Mouse (Mus musculus): Measurements from ENCODE around the gene Mroh2a.
A peak's percentile ranks its signal among the peaks of the same experiment; 100 is the strongest.

Mroh2a gene

GRCm38 (mm10) chr1:88226670-88227379 is at the start of gene Mroh2a:
Mroh2a (plus strand) TSS chr1:88226986.
- peak in 1 of 2 experiments; percentile 40 for DNase-seq

GRCm38 (mm10) chr1:88179657-88180056 is 47.1 kb upstream of the Mroh2a start:
- no peak for DNase-seq

- no peak for DNase-seq
Measured at GRCm38 (mm10) chr1:88186325-88186935, 40.4 kb upstream of the Mroh2a start.

GRCm38 (mm10) chr1:88192136-88192535 is 34.6 kb upstream of the Mroh2a start:
- no peak for DNase-seq

- DNase-seq: no peak
Measured at GRCm38 (mm10) chr1:88195687-88196086, 31.1 kb upstream of the Mroh2a start.

GRCm38 (mm10) chr1:88197443-88197842 is 29.3 kb upstream of the Mroh2a start:
- DNase-seq: no peak

GRCm38 (mm10) chr1:88199996-88200395 is 26.8 kb upstream of the Mroh2a start:
- no peak for DNase-seq

GRCm38 (mm10) chr1:88200456-88200855 is 26.3 kb upstream of the Mroh2a start, which contains the start of gene Ugt1a2:
Ugt1a2 (plus strand) TSS chr1:88200601.
- no peak for DNase-seq

GRCm38 (mm10) chr1:88205294-88205922 is 21.4 kb upstream of the Mroh2a start, which contains the start of gene Dnajb3:
Dnajb3 (minus strand) TSS chr1:88205782.
- DNase-seq: peak; percentile 74 to 79

- no peak for DNase-seq
Measured at GRCm38 (mm10) chr1:88206843-88207479, 19.8 kb upstream of the Mroh2a start.

- DNase-seq: peak in 1 of 2 experiments; percentile 6
Measured at GRCm38 (mm10) chr1:88211812-88212211, 15.0 kb upstream of the Mroh2a start, which contains the start of gene Ugt1a1. Ugt1a1 (plus strand) TSS chr1:88211959.

GRCm38 (mm10) chr1:88212341-88213045 is 14.3 kb upstream of the Mroh2a start:
- DNase-seq: no peak

- DNase-seq: no peak
Measured at GRCm38 (mm10) chr1:88213061-88213460, 13.7 kb upstream of the Mroh2a start.

GRCm38 (mm10) chr1:88213766-88214461 is 12.9 kb upstream of the Mroh2a start:
- peak in 1 of 2 experiments; percentile 10 for DNase-seq

- no peak for DNase-seq
Measured at GRCm38 (mm10) chr1:88214462-88214952, 12.3 kb upstream of the Mroh2a start.

- no peak for DNase-seq
Measured at GRCm38 (mm10) chr1:88215466-88216380, 11.1 kb upstream of the Mroh2a start.

- DNase-seq: no peak
Measured at GRCm38 (mm10) chr1:88216551-88216950, 10.2 kb upstream of the Mroh2a start.

GRCm38 (mm10) chr1:88217144-88217543 is 9.6 kb upstream of the Mroh2a start:
- DNase-seq: no peak

- no peak for DNase-seq
Measured at GRCm38 (mm10) chr1:88217576-88217975, 9.2 kb upstream of the Mroh2a start.

GRCm38 (mm10) chr1:88218051-88218450 is 8.7 kb upstream of the Mroh2a start:
- DNase-seq: no peak

GRCm38 (mm10) chr1:88218591-88218990 is 8.2 kb upstream of the Mroh2a start:
- no peak for DNase-seq

All from lung, adult 18-20 months (tissue).